Mouse (Mus musculus) frontal cortex, postnatal 10 days (tissue): ENCODE results near the gene Rnase11.

ENCODE experiments used
- DNase-seq, 2 experiments: peaks; one replicate each; pipeline ENCODE4 v3.0.0; 2022; ENCODE audit warnings: low spot score in 2 of 2, mixed read lengths in 1 of 2

The Rnase11 gene

DNA sequence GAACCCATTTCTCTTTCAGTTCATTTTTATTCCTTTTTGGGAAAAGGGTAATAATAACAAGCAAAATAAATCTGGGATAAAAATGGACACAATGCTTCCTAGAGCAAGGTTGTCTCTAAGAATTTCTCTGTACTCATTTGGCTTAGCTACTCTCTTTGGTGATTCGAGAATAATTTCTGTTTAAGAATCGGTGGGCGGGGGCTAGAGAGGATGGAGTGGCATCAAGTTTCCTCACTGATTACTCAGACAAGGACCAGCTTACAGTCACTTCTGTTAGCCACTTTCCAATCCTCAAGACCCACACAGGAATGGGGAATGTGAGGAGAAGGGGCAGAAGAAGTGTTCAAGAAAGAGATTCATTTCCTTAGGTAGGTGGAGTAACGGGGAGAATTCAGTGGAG is 41.2 kb downstream of the Rnase11 start:
- DNase-seq: no peak

DNA sequence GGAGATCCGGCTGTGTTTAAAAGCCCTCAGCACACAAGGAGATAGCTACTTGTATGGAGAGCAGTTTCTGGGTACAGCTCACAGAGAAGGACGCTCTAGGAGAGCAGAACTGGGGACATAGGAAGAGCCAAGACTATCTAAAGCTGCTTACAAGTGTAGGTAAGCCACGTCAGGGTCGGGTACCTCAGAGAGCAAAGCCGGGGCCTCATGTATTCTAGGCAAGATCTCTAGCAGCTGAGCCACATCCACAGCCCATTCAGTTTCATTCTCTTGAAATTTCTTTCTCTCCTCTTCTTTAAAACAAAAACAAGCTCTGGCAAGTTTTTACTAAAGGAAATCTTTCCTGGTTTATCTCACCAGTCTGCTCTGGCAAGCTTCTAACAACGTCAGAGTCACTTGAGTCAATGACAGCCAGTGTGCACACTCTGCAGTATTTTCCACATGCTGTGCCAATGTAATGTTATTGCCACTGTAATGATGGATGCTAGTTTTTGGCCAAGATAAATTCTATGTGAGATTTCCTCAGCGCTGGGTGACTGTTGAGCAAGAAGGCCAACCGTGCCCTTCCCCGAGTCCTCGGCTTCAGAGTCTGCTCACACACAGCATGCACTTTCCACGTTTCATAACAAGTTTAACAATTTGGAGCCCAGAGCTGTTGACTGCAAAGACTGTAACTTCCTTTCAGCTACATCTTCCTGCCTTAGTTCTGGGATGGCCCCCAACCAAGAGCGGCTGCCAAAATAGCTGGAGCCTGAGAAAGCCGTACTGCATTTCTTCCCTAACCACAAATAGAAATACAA is 41.8 kb downstream of the Rnase11 start:
- peak; percentile 48 to 49 for DNase-seq

DNA sequence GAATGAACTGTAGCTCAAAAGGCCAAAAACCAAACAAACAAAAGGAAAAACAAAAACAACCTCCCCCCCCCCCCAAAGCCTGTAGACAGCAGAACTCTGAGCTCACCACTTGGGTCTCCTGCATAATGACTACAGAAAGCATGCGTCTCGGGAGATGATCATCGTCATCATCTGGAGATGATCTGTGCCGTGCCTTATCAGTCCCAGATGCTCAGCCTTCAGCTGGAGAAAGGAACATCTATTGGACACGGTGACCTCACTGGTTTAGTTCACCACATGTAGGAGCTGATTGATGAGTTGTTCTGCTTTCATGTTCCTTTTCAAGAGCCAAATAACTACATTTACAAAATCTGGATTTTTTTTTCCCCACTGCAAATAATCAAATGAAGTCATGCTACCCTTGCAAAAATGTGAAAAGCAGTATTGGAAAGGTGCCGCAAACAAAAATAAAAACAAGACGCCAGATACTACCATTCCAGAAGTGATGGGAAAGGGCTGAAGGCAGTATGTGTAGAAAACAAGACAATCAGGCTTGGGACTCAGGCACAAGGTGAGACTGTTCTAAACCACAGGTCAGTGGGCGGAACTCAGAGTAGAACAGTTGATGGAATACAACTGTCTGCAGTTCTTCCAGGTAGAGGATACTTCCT is 42.7 kb downstream of the Rnase11 start, which contains the start of gene Rnase10:
Gene Rnase10, plus strand, starts transcription at position 600 of the 650 bp plus-strand sequence.
- no peak for DNase-seq
